Mouse (Mus musculus) liver, embryonic 16.5 days (tissue): ENCODE results near the gene Cdh13. TPM values are rescaled to one million over a fixed set of nuclear protein-coding genes. Genes with fewer than 3 reads are reported as not detected.

ENCODE experiments used
- ATAC-seq: fragments of 200-750 bp; cut with Nextera tagmentation; 2 replicates; pipeline ENCODE4 v1.8.0; 2017; ENCODE audit warnings: low read depth, mild to moderate bottlenecking, moderate number of reproducible peaks, moderate library complexity
- H3K27ac ChIP-seq: fragments of 300-500 bp; sonication (generic); 2 replicates; pipeline ENCODE4 v1.5.1; 2014; ENCODE audit warnings: mild to moderate bottlenecking, low read length
- H3K27me3 ChIP-seq: fragments of 300-500 bp; sonication (generic); 2 replicates; pipeline ENCODE4 v1.6.1; 2014; ENCODE audit warnings: low read depth, low read length, mixed read lengths; ENCODE audit not compliant: control insufficient read depth, insufficient read depth
- H3K36me3 ChIP-seq: fragments of 300-500 bp; sonication (generic); 2 replicates; pipeline ENCODE4 v1.6.1; 2014; ENCODE audit warnings: mild to moderate bottlenecking; ENCODE audit not compliant: control insufficient read depth, insufficient read depth
- H3K4me1 ChIP-seq: fragments of 300-500 bp; sonication (generic); 2 replicates; pipeline ENCODE4 v1.6.1; 2014; ENCODE audit warnings: low read depth, low read length, mixed read lengths; ENCODE audit not compliant: control insufficient read depth
- H3K4me2 ChIP-seq: fragments of 300-500 bp; sonication (generic); 2 replicates; pipeline ENCODE4 v1.6.1; 2014; ENCODE audit warnings: low read depth, low read length, mixed read lengths
- H3K4me3 ChIP-seq: fragments of 300-500 bp; sonication (generic); 2 replicates; pipeline ENCODE4 v1.5.1; 2014; ENCODE audit warnings: low read depth, mild to moderate bottlenecking, low read length
- H3K9ac ChIP-seq: fragments of 300-500 bp; sonication (generic); 2 replicates; pipeline ENCODE4 v1.6.1; 2014; ENCODE audit warnings: low read depth, low read length
- H3K9me3 ChIP-seq: fragments of 300-500 bp; sonication (generic); replicated peaks from 2 replicates; pipeline ENCODE4 v1.6.1; 2016; ENCODE audit warnings: low read length; ENCODE audit not compliant: control insufficient read depth
- WGBS: fragments of 180-500 bp; shearing (Covaris S2); extraction: QIAGEN DNeasy Blood & Tissue Kit; methylation state at CpG from one replicate; pipeline ENCODE4 v1.1.7; 2014; ENCODE audit not compliant: insufficient replicate concordance; 5-methylcytosine and 5-hydroxymethylcytosine counted together
- polyA plus RNA-seq: library from polyadenylated mRNA; unstranded; fragments of >200 nt; fragmentation: Nextera tagmentation; extraction: Ambion mirVana; gene quantifications from 2 replicates; pipeline ENCODE4 v1.2.1, GENCODE M21; 2015

The Cdh13 gene
- polyA plus RNA-seq, 1 experiment from 2014 or later = 1.0 TPM

DNA sequence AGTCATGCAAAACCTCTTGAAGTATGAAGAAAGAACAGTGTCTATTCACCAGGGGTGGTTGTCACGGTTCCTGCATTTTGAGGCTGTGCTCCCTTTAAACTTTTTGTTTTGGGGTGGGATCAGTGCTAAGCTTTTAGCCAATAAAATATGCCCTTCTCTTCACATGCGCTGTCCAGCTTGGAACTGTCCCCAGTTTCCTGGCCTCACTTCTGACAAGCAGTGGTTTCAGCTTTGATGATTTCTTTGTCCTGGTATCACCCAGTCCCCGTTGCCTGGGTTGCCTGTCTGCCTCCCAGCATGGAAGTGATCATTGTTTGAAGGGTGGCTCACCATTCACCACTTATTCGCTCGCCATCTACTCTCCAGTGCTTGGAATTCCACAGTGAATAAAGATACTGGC is 156.3 kb downstream of the Cdh13 start:
- no peak overlapping the region for H3K9ac ChIP-seq
- no peaks in the 10 kb centered on the region for H3K27me3 ChIP-seq
- no peak overlapping the region for H3K4me3 ChIP-seq
- no peak overlapping the region for H3K27ac ChIP-seq
- no peak overlapping the region for H3K4me2 ChIP-seq
- no peaks in the 10 kb centered on the region for H3K4me1 ChIP-seq
- no peak for ATAC-seq
- 54% methylated on average over 5 of the region's 5 CpGs for WGBS
- H3K9me3 ChIP-seq = no peaks in the 10 kb centered on the region
- H3K36me3 ChIP-seq = no peaks in the 10 kb centered on the region

GRCm38 (mm10) chr8:118443361-118443760 is 159.8 kb downstream of the Cdh13 start:
- Histone ChIP-seq H3K4me1 (no peaks in the 10 kb centered on the region), H3K4me2 (no peak overlapping the region), H3K27me3 (no peaks in the 10 kb centered on the region), H3K27ac (no peak overlapping the region), H3K9ac (no peak overlapping the region), H3K9me3 (no peaks in the 10 kb centered on the region), H3K36me3 (no peaks in the 10 kb centered on the region), H3K4me3 (no peak overlapping the region)
- no peak for ATAC-seq
- 47% methylated on average over 3 of the region's 3 CpGs for WGBS

DNA sequence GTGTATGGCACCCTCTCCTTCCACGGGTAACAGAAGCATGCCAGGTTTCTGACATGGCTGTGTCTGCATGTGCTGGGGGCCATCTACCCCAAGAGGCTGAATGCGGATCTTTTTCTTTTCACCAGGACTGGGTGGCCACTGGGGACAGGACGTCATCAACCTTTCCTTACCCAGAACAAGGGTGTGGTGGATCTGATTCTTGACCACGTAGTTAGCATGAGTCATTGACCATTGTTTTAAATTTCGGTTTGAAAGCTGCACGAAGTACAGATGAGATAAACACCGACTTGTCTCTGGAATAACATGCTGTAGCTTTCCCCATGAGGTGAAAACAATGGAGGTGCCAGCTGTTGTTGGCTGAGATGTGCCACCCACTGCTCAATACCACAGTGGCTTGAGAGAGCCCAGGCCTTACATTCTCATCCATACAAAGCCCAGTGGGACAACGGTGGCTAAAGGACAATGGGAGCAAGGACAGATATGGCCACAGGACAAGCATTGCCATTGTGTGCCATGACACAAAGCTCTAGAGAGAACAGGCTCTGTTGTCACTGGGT is 161.2 kb downstream of the Cdh13 start:
- Histone ChIP-seq H3K27me3 (no peaks in the 10 kb centered on the region), H3K36me3 (no peaks in the 10 kb centered on the region), H3K4me3 (no peak overlapping the region), H3K4me2 (no peak overlapping the region), H3K9me3 (no peaks in the 10 kb centered on the region), H3K27ac (no peak overlapping the region), H3K4me1 (no peaks in the 10 kb centered on the region), H3K9ac (no peak overlapping the region)
- ATAC-seq = no peak
- 42% methylated on average over 8 of the region's 8 CpGs for WGBS

- WGBS = 72% methylated on average over 9 of the region's 9 CpGs
- no peaks in the 10 kb centered on the region for H3K4me1 ChIP-seq
- no peak for ATAC-seq
- no peaks in the 10 kb centered on the region for H3K27me3 ChIP-seq
- H3K27ac ChIP-seq = no peak overlapping the region
- H3K9ac ChIP-seq = no peak overlapping the region
- H3K4me2 ChIP-seq = no peak overlapping the region
- H3K9me3 ChIP-seq = no peaks in the 10 kb centered on the region
- no peaks in the 10 kb centered on the region for H3K36me3 ChIP-seq
- H3K4me3 ChIP-seq = no peak overlapping the region
Measured at GRCm38 (mm10) chr8:118446516-118446915, 163.0 kb downstream of the Cdh13 start.

- no peak overlapping the region for H3K4me3 ChIP-seq
- H3K4me1 ChIP-seq = no peaks in the 10 kb centered on the region
- WGBS = 76% methylated on average over 6 of the region's 6 CpGs
- no peak overlapping the region for H3K27ac ChIP-seq
- no peak overlapping the region for H3K9ac ChIP-seq
- H3K4me2 ChIP-seq = no peak overlapping the region
- ATAC-seq = no peak
- H3K27me3 ChIP-seq = no peaks in the 10 kb centered on the region
- no peaks in the 10 kb centered on the region; the same call in 1 of the 2 replicates for H3K9me3 ChIP-seq
- H3K36me3 ChIP-seq = no peaks in the 10 kb centered on the region
Measured at GRCm38 (mm10) chr8:118448011-118448410, 164.5 kb downstream of the Cdh13 start.

DNA sequence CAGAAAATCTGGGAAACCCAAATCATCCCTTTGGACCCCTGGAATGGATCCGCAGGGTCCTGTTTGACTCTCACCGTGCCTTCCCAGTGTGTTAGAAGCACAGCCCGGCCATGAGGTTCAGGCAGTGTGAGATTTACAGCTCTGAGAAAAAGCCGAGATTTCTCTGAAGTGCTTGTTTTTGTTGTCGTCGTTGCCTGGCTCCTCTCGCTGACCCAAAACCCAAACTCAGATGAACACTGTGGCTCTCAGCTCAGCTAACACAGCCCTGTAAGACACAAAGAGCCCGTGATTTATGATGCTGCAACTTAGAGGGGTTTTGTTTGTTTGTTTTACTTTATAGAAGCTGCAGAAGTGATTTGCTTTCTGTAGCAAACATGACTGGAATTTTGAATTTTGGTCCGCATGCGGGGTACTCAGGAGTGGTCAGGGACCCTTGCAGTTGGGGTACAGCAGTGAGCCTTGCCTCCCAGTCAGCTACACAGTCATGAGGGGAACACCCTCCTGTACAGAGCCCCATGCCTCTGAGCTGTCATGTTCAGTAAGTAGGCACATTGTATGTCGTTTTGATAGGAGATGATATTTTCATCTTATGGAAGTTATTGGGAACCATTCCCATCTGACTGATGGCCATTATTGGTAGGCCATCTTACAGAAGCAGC is 169.0 kb downstream of the Cdh13 start:
- Histone ChIP-seq H3K36me3 (no peaks in the 10 kb centered on the region), H3K27ac (no peak overlapping the region), H3K9ac (no peak overlapping the region), H3K27me3 (no peaks in the 10 kb centered on the region), H3K9me3 (no peaks in the 10 kb centered on the region; the same call in 1 of the 2 replicates), H3K4me3 (no peak overlapping the region), H3K4me1 (no peaks in the 10 kb centered on the region), H3K4me2 (no peak overlapping the region)
- 53% methylated on average over 11 of the region's 11 CpGs for WGBS
- ATAC-seq = no peak

GRCm38 (mm10) chr8:118455245-118455644 is 171.7 kb downstream of the Cdh13 start:
- Histone ChIP-seq H3K4me2 (no peak overlapping the region), H3K27ac (no peak overlapping the region), H3K36me3 (no peaks in the 10 kb centered on the region), H3K27me3 (no peaks in the 10 kb centered on the region), H3K9ac (no peak overlapping the region), H3K9me3 (no peaks in the 10 kb centered on the region; the same call in 1 of the 2 replicates), H3K4me3 (no peak overlapping the region), H3K4me1 (no peaks in the 10 kb centered on the region)
- no peak for ATAC-seq
- WGBS = 60% methylated on average over 3 of the region's 3 CpGs

DNA sequence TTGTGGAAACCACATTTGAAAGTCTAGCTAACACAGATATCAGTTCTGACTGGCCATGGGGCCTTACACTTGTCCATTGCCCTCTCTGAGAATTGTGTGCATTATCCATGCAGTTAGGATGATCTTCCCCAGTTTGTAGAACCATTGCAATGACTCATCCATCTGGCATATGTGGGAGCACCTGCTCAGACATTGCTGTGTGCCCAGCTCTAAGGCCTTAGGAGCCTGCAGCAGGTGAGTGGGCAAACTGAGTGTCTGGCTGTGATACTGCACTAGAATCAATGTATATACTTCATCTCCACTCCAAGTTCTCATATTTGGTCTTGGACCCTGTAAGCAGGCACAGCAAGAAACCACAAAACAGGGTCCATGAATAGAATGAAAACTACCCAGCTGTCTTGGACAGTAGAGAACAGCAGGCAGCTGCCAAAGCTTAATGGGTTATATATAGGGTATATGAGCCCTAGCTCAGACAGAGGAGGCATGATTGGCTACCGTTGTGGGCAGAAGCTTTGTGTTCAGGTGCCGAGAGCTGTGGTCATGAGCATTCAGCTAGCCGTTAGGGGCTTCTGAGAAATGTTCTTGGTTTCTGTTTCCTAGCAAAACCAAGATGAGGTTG is 181.9 kb downstream of the Cdh13 start:
- 59% methylated on average over 3 of the region's 3 CpGs for WGBS
- no peaks in the 10 kb centered on the region for H3K4me1 ChIP-seq
- H3K4me2 ChIP-seq = no peak overlapping the region
- H3K9me3 ChIP-seq = no peaks in the 10 kb centered on the region; the same call in 1 of the 2 replicates
- no peaks in the 10 kb centered on the region for H3K36me3 ChIP-seq
- no peak overlapping the region for H3K4me3 ChIP-seq
- H3K9ac ChIP-seq = no peak overlapping the region
- no peaks in the 10 kb centered on the region for H3K27me3 ChIP-seq
- no peak overlapping the region for H3K27ac ChIP-seq
- no peak for ATAC-seq

DNA sequence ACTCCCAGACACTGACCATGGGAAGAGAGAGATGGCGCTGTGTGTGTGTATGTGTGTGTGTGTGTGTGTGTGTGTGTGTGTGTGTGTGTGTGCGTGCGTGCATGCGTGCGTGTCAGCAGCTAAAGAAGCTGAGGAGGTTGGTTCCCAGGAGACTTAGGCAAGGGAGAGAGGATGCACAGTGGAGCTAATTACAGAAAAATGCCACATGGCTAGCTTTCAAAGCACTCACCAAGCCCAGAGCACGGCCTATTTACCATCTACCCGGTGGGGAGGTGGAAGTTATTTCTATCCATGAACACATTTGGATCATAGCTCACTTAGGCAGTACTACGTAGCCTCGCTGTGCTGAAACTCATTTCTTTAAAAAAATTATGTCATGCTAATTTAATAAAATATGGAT is 194.1 kb downstream of the Cdh13 start:
- Histone ChIP-seq H3K4me1 (no peaks in the 10 kb centered on the region), H3K9ac (no peak overlapping the region), H3K27me3 (no peaks in the 10 kb centered on the region), H3K4me3 (no peak overlapping the region), H3K36me3 (no peaks in the 10 kb centered on the region), H3K9me3 (no peaks in the 10 kb centered on the region), H3K4me2 (no peak overlapping the region), H3K27ac (no peak overlapping the region)
- 64% methylated on average over 6 of the region's 9 CpGs for WGBS
- no peak for ATAC-seq
